Mouse (Mus musculus): Measurements from ENCODE around the gene Vcl.

Gene Vcl

GRCm38 (mm10) chr14:21013800-21014334, 84.7 kb downstream of the Vcl start:
- no peak for ATAC-seq (ENCODE audit: low TSS enrichment)

GRCm38 (mm10) chr14:21017871-21018270, 88.7 kb downstream of the Vcl start:
- no peak for ATAC-seq (ENCODE audit: low TSS enrichment)

- peak; percentile 76 for ATAC-seq (ENCODE audit: low TSS enrichment)
Observed at GRCm38 (mm10) chr14:21018977-21019376, 89.8 kb downstream of the Vcl start.

- ATAC-seq (ENCODE audit: low TSS enrichment) = peak; percentile 44
Observed at GRCm38 (mm10) chr14:21020435-21020834, 91.2 kb downstream of the Vcl start.

GRCm38 (mm10) chr14:21027542-21027941, 98.3 kb downstream of the Vcl start:
- ATAC-seq (ENCODE audit: low TSS enrichment) = no peak

GRCm38 (mm10) chr14:21029025-21029659, 99.9 kb downstream of the Vcl start:
- ATAC-seq (ENCODE audit: low TSS enrichment) = peak; percentile 88

GRCm38 (mm10) chr14:21031783-21032511, 102.7 kb downstream of the Vcl start:
- peak; percentile 11; the same call in 1 of the 2 replicates for ATAC-seq (ENCODE audit: low TSS enrichment)

- no peak for ATAC-seq (ENCODE audit: low TSS enrichment)
Observed at GRCm38 (mm10) chr14:21034271-21034670, 105.1 kb downstream of the Vcl start.

- ATAC-seq (ENCODE audit: low TSS enrichment) = no peak
Observed at GRCm38 (mm10) chr14:21034791-21035190, 105.6 kb downstream of the Vcl start.

- ATAC-seq (ENCODE audit: low TSS enrichment) = no peak
Observed at GRCm38 (mm10) chr14:21039077-21039476, 109.9 kb downstream of the Vcl start.

- ATAC-seq (ENCODE audit: low TSS enrichment) = no peak
Observed at GRCm38 (mm10) chr14:21039623-21040022, 110.4 kb downstream of the Vcl start.

- no peak for ATAC-seq (ENCODE audit: low TSS enrichment)
Observed at GRCm38 (mm10) chr14:21047840-21048239, 118.6 kb downstream of the Vcl start.

GRCm38 (mm10) chr14:21048879-21049278, 119.7 kb downstream of the Vcl start:
- ATAC-seq (ENCODE audit: low TSS enrichment) = no peak

- ATAC-seq (ENCODE audit: low TSS enrichment) = no peak
Observed at GRCm38 (mm10) chr14:21050734-21051133, 121.5 kb downstream of the Vcl start.

GRCm38 (mm10) chr14:21051380-21052111, 122.3 kb downstream of the Vcl start:
- ATAC-seq (ENCODE audit: low TSS enrichment) = peak; percentile 53

GRCm38 (mm10) chr14:21052112-21052780, 123.0 kb downstream of the Vcl start, which contains the start of the genes Ap3m1 and Adk:
Ap3m1 (minus strand) TSS chr14:21052508.
Adk (plus strand) TSS chr14:21052574.
- peak; percentile 92 for ATAC-seq (ENCODE audit: low TSS enrichment)

GRCm38 (mm10) chr14:21052781-21053130, 123.6 kb downstream of the Vcl start:
- ATAC-seq (ENCODE audit: low TSS enrichment) = peak; percentile 48

GRCm38 (mm10) chr14:21053151-21053550, 124.0 kb downstream of the Vcl start:
- ATAC-seq (ENCODE audit: low TSS enrichment) = no peak

- ATAC-seq (ENCODE audit: low TSS enrichment) = no peak
Observed at GRCm38 (mm10) chr14:21053586-21053985, 124.4 kb downstream of the Vcl start.

GRCm38 (mm10) chr14:21058972-21059371, 129.8 kb downstream of the Vcl start:
- ATAC-seq (ENCODE audit: low TSS enrichment) = no peak

GRCm38 (mm10) chr14:21062766-21063513, 133.7 kb downstream of the Vcl start:
- no peak for ATAC-seq (ENCODE audit: low TSS enrichment)
